Mouse (Mus musculus): Measurements from ENCODE around the gene Ctcfl.

- TF ChIP-seq EP300 (IDR thresholded peaks at IDR 0.05; ENCODE audit: low read depth) = no peak
- TF ChIP-seq CTCF (IDR thresholded peaks at IDR 0.05; ENCODE audit: low read depth) = no peak
Measured at GRCm38 (mm10) chr2:173108509-173109190, 10.7 kb downstream of the Ctcfl start.
